1 mouse cellular context compared by ENCODE assay signal in the genomic region with DNA sequence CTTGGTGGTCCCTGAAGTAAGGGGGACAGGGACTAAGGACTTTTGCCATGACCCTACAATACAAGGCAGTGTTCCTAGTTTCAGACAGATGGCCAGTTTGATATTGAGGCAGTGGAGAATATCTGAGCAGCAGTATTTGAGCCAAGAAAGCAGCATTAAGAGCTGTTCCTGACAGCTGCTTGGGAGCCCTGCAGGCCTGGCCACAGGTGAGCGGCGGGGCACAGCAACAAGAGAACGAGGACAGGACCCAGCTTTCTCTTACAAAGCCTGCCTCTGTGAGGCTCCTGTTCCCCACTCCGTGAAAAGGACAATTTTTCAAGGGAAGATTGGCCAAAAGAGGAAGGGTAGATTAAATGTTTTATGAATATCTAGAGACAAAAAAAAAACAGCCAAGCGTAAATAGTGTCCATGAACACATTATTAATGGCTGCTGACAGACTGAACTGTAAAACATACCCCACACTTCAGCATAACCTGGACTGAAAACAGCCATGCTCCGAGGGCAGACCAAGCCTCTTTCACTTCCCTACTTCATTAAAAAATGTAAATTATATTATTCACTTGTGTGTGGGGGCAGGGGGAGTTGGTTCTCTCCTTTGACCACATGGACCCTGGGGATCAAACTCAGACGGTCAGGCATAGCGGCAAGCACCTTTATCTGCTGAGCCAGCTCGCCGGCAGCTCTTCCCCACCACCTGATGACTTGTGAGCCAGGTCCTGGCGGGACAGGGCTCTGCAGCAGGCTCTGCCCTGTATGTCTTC.
TF ChIP-seq lines count a peak whose summit lies in the region.

No protein-coding gene starts in this region.

TF ChIP-seq in CH12.LX, 34 proteins besides CTCF, POLR2A, EP300 and RAD21 (continued from another document):
- TF ChIP-seq GABPA (IDR thresholded peaks at IDR 0.05; ENCODE audit: insufficient replicate concordance, low read depth, low read length) (no peak), MXI1 (IDR thresholded peaks at IDR 0.05; ENCODE audit: low read depth, low read length) (no peak), PAX5 (IDR thresholded peaks at IDR 0.05; ENCODE audit: low read length) (no peak), ZKSCAN1 (IDR thresholded peaks at IDR 0.05; ENCODE audit: borderline replicate concordance, low read depth, low read length) (no peak), SIN3A (IDR thresholded peaks at IDR 0.05; ENCODE audit: low read length) (no peak), HCFC1 (IDR thresholded peaks at IDR 0.05; ENCODE audit: low read depth, low read length) (no peak), USF1 (IDR thresholded peaks at IDR 0.05; ENCODE audit: low read depth, low read length) (no peak), NELFE (IDR thresholded peaks at IDR 0.05; ENCODE audit: low read depth, low read length) (no peak), MAZ (IDR thresholded peaks at IDR 0.05; ENCODE audit: low read depth, low read length) (no peak), ZC3H11A (IDR thresholded peaks at IDR 0.05; ENCODE audit: low read depth, low read length) (no peak)
